Mouse (Mus musculus) lung, adult 2 months (tissue): ENCODE data around the gene Clec4n.

Source experiments
- CTCF ChIP-seq: fragments of 200-500 bp; IDR thresholded peaks from 2 replicates; pipeline ENCODE4 v1.5.1; 2011; ENCODE audit warnings: mild to moderate bottlenecking, low read length, control low read depth; ENCODE audit not compliant: insufficient read depth
- POLR2A ChIP-seq: fragments of 200-500 bp; IDR thresholded peaks from 2 replicates; pipeline ENCODE4 v1.6.1; 2011; ENCODE audit warnings: low read depth, mild to moderate bottlenecking, control low read depth, low read length, borderline replicate concordance; ENCODE audit errors: extremely low read depth

DNA sequence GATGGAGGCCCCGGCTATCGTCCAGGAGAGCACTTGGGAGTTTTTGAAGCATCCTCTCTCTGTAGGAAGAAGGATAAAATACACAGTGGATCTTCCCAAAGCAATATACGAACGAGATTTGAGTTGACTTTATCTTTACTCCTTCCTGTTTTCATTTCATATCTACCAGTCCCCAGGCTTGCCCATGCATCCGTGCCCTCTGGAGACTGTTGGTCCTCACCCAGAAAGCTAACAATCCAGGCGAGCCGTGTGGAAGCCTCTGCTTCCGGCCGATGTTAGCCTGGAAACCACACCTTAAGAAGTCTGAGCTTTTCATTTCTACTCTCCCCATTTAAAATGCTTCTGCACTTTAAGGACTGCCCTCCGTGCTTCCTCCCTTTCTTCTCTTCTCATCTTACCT is 59.3 kb downstream of the Clec4n start:
- no peak for TF ChIP-seq CTCF
- TF ChIP-seq POLR2A: no peak
